Mouse (Mus musculus) cerebellum, adult 2 months (tissue): ENCODE measurements around the gene Vil1.

ENCODE experiments used
- CTCF ChIP-seq: fragments of 200-500 bp; IDR thresholded peaks from 2 replicates; pipeline ENCODE4 v1.5.1; 2011; ENCODE audit warnings: low read depth, mild to moderate bottlenecking, control low read depth, low read length, moderate library complexity, borderline replicate concordance; ENCODE audit not compliant: insufficient read depth
- POLR2A ChIP-seq: fragments of 200-500 bp; IDR thresholded peaks from 2 replicates; pipeline ENCODE4 v1.6.1; 2011; ENCODE audit warnings: low read length, control low read depth, borderline replicate concordance; ENCODE audit not compliant: insufficient read depth

GRCm38 (mm10) chr1:74401015-74401702 is 8.0 kb upstream of the Vil1 start:
- TF ChIP-seq CTCF (no peak), POLR2A (no peak)
